Mouse (Mus musculus) hematopoietic stem cell, adult 5-6 weeks (primary cell): Measurements from ENCODE around the gene Adgrg6. TPM values are rescaled to one million over a fixed set of nuclear protein-coding genes. Genes with fewer than 3 reads are reported as not detected.

Source experiments
- ATAC-seq, 2 experiments: fragments of 125-278 bp in 1 of 2; replicated peaks in 1 of 2; 2 replicates each; pipeline ENCODE4 v1.8.0; 2016 to 2017; ENCODE audit warnings: inconsistent platforms in 2 of 2, mild to moderate bottlenecking in 2 of 2, moderate number of reproducible peaks in 2 of 2, low read depth in 1 of 2, moderate TSS enrichment in 1 of 2; ENCODE audit not compliant: low FRiP score in 2 of 2, poor library complexity in 2 of 2, severe bottlenecking in 2 of 2, insufficient read depth in 1 of 2, low TSS enrichment in 1 of 2
- total RNA-seq: library from RNA; stranded (forward); fragments of 172-1452, 232-1000 nt; gene quantifications from 2 replicates; pipeline ENCODE4 v1.2.3, GENCODE M21; 2017

Gene Adgrg6
- total RNA-seq, 1 experiment from 2014 or later: 0.35 TPM

GRCm38 (mm10) chr10:14511904-14512663 lies 33.4 kb downstream of the Adgrg6 start:
- ATAC-seq: no peak

- no peak for ATAC-seq
Observed at GRCm38 (mm10) chr10:14511157-14511556, 34.3 kb downstream of the Adgrg6 start.

- no peak for ATAC-seq
Observed at GRCm38 (mm10) chr10:14495658-14496057, 49.8 kb downstream of the Adgrg6 start.

DNA sequence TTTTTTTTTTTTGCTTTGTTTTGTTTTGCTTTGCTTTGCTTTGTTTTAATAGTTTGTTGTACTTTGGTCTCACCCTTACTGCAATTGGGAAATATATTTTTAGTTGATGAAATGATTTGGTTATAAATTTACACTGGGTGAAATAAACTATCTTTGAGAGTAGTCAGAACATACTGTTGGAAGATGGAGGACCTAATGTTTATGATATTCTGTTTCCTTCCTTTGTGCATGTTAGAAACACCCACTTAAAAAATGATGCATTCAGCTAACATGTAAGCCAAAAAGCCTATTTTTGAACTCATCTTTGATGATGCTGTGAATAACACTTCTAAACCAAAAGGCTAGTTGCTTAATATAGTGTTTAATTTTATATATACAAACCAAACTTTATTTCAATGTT lies 50.3 kb downstream of the Adgrg6 start:
- no peak for ATAC-seq

- no peak for ATAC-seq
Observed at GRCm38 (mm10) chr10:14491838-14492237, 53.6 kb downstream of the Adgrg6 start.

DNA sequence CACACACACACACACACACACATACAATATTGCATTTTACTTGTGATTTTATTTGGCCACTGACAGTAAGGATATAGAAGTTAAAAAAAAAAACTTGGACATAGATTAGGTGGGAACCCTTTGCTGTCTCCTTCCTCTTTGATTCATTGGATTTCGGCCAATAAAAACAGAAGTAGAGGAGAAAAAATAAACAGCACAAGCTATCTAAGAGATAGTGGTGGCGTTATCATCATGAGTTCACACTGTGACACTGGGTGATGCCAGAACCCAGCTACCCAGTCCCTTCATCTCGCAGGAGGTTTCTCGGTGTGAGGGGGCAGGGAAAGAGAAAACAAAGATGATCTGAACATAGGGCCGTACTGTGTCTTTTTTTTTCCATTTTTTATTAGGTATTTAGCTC lies 62.2 kb downstream of the Adgrg6 start:
- no peak for ATAC-seq

DNA sequence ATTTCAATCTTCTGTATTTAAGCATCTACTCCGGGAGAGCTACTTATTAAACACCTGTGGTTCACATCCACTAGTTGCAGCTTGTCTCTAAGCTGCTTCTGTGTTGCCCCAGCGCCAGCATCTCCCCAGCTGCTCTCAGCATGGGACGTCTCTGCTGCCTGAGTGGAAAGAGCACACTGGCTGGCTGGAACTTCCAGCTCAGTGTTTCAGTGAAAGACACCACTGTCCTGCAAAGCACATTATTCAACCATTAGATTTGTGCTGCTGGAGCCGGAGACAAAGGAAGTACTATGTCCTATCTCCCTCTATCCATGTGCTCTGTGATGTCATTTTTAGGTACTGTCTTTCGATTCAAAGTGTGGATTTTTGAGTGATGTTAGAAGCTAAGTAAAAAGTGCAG lies 63.0 kb downstream of the Adgrg6 start:
- ATAC-seq: no peak

GRCm38 (mm10) chr10:14480928-14481327 lies 64.5 kb downstream of the Adgrg6 start:
- ATAC-seq: no peak

- ATAC-seq: no peak
Observed at GRCm38 (mm10) chr10:14476393-14476792, 69.1 kb downstream of the Adgrg6 start.

DNA sequence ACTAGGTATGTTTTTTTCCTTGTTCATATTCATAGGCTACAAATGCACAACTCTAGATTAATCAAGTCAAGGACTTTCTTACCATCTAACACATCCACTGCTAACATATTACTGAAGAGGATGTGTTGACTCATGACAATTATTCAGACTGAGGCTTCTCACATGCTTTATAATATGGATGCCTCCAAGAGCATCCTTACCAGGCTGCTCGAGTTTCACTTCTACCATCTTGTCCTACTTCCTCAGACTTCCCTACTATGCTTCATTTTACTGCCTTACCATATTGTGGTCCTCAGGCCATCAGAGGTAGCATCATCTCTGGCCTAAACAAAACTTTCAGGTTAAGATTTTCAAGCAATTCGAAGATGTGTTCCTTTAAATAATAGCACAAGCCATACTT lies 69.8 kb downstream of the Adgrg6 start:
- ATAC-seq: no peak

DNA sequence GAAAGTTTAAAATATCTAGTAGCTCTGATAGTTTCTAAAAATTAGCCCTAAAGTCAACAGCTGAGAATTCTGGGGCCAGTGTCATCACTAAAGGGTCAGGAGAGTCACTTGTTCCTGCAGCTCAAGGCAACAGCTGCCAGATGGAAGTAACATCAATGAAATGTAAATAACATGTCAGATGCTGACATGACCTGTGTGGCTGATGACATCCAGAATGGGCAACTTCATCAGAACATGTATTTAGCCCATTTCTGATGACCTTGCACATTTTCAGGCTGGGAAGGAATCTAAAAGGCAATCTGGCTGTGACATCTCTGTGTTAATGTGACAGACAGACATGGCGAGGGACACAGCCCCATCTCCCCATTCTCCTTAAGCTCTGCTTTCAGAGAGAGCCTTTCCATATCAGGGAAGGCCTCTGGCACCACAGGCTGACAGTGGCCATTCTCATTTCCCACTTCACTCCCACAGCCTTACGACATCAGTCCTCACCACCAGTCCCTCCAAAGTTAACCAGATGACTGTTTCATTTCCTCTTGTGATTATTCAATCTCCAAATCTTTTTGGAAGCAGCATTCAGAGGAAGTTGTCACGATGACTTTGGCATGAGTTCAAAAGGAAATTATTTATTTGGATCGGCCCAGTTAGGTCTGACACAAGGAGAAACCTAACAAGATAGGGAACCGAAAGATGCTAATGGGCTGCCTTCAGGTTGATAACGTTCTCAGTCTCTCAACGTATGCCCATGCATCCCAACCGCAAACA lies 70.7 kb downstream of the Adgrg6 start:
- peak; percentile 60 to 62; a peak in 3 of 4 replicates for ATAC-seq

GRCm38 (mm10) chr10:14471039-14471550 lies 74.4 kb downstream of the Adgrg6 start:
- no peak for ATAC-seq

DNA sequence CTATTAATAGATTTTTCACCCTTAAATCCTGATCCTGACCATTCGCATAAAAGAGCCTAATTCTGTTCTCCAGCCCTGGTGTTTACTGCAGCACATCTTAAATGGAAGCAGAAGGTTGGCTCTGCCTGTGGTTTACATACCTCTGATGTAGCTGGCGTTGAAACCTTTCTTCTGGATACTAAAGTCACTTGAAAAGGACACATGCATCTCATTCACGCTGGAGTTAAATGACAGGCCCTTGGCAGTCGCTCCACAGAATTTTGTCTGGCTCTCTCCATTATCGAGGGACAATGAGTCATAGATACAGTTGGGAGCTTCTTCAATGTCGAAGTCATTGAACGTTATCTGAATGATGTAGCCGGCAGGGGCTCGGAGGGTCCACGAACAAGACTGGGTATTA lies 76.8 kb downstream of the Adgrg6 start:
- ATAC-seq: no peak

GRCm38 (mm10) chr10:14463796-14464511 lies 81.5 kb downstream of the Adgrg6 start:
- peak; percentile 68 to 75 for ATAC-seq

GRCm38 (mm10) chr10:14460933-14461514 lies 84.4 kb downstream of the Adgrg6 start:
- no peak for ATAC-seq

- ATAC-seq: peak; percentile 29 to 49; a peak in 1 of 4 replicates
Observed at GRCm38 (mm10) chr10:14460252-14460932, 85.1 kb downstream of the Adgrg6 start.

GRCm38 (mm10) chr10:14459819-14460218 lies 85.6 kb downstream of the Adgrg6 start:
- ATAC-seq: no peak
